Comparison of ENCODE assay signal across 12 mouse cellular contexts in the genomic region with DNA sequence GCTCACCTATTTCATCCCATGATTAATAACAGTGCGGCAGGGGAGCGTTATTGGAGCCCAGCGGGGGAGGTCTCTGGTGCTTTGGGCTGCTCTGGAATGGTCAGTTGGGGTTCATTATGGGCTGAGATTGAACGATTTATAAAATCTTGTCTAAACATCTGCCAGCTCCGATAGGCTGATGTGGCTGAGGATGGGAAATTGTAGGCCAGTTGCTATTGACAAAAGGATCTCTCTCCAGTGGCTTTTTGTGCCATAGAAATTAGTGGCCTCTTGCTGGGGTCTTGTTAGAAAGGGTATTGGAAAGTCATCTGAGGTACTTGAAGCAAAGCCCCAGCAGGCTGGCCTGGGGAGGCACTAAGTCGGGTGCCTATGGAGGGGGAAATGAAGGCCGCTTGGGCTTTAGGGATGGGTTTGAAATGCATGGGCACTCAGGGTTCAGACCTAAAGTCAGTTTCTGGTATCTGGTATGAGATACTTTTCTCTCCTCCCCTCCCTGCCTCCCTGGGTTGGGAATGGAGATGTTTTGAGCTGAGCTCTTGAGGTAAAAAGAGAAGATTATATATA. TPM values are rescaled to one million over a fixed set of nuclear protein-coding genes. Genes with fewer than 3 reads are reported as not detected.
DNase-seq lines count a peak whose midpoint lies in the region; ATAC-seq and TF ChIP-seq lines count a peak whose summit lies in the region.
"Had no signal": no experiment of that assay in that cellular context is flagged by ENCODE, and none has a peak within 500 bp of the region (broad histone marks: within the 10 kb centered on the region; RNA-seq: fewer than 3 reads in every experiment).

No protein-coding gene starts in this region.

- H3K36me3 ChIP-seq in lung, embryonic 16.5 days (ENCODE audit: control insufficient read depth, insufficient read depth, low read length): no peaks in the 10 kb centered on the region
- H3K36me3 ChIP-seq in midbrain, embryonic 10.5 days: peaks cover 31% of the 10 kb centered on the region
- no peaks in the 10 kb centered on the region for H3K36me3 ChIP-seq in neural tube, embryonic 13.5 days
- H3K36me3 ChIP-seq in kidney, embryonic 14.5 days (ENCODE audit: control insufficient read depth, insufficient read depth, low read length): no peaks in the 10 kb centered on the region

- DNase-seq in lung, adult 18-20 months: no peak
- DNase-seq in midbrain, embryonic 10.5 days (ENCODE audit: low spot score): peak; percentile 38
- DNase-seq in cerebellum, postnatal 10 days: no peak
- DNase-seq: heart, adult 18-20 months; heart, postnatal 4 days; kidney, adult 2 months; lung, postnatal 36 days had no signal

- peak overlapping the region; percentile 14 for H3K4me3 ChIP-seq in lung, embryonic 16.5 days (ENCODE audit: low read length)
- no peak overlapping the region; the same call in 1 of the 2 replicates for H3K4me3 ChIP-seq in embryonic fibroblast, embryonic 13.5 days (ENCODE audit: insufficient read depth, low read length)
- peak overlapping the region; percentile 91 for H3K4me3 ChIP-seq in midbrain, embryonic 10.5 days
- peak overlapping the region; percentile 3; the same call in 1 of the 2 replicates for H3K4me3 ChIP-seq in neural tube, embryonic 13.5 days
- H3K4me3 ChIP-seq in kidney, embryonic 14.5 days (ENCODE audit: low read length): no peak overlapping the region

- WGBS in lung, embryonic 16.5 days: 6% methylated on average over 7 of the region's 7 CpGs
- WGBS in midbrain, embryonic 10.5 days: 8% methylated on average over 7 of the region's 7 CpGs
- WGBS in neural tube, embryonic 13.5 days: 7% methylated on average over 7 of the region's 7 CpGs
- 4% methylated on average over 7 of the region's 7 CpGs for WGBS in kidney, embryonic 14.5 days

- no peak for ATAC-seq in lung, embryonic 16.5 days (ENCODE audit: low read depth)
- no peak for ATAC-seq in neural tube, embryonic 13.5 days (ENCODE audit: low read depth)
- no peak for ATAC-seq in kidney, embryonic 14.5 days (ENCODE audit: low FRiP score, low TSS enrichment)
- ATAC-seq: activated CD4-positive, CD25-positive, alpha-beta regulatory T cell, adult 4 months had no signal

- H3K4me1 ChIP-seq in lung, embryonic 16.5 days (replicated peaks; ENCODE audit: control insufficient read depth, insufficient read depth, low read length): peaks cover 6% of the 10 kb centered on the region; the same call in 1 of the 2 replicates
- H3K4me1 ChIP-seq in embryonic fibroblast, embryonic 13.5 days (ENCODE audit: control insufficient read depth, insufficient read depth, low read length): peaks cover 2% of the 10 kb centered on the region; the same call in 1 of the 2 replicates
- peaks cover 97% of the 10 kb centered on the region for H3K4me1 ChIP-seq in midbrain, embryonic 10.5 days
- peaks cover 72% of the 10 kb centered on the region for H3K4me1 ChIP-seq in neural tube, embryonic 13.5 days (replicated peaks)
- 0 out of 2 replicates have a peak, but pooled peaks cover 6% of the 10 kb centered on the region for H3K4me1 ChIP-seq in kidney, embryonic 14.5 days (ENCODE audit: control insufficient read depth, insufficient read depth, low read length)

- H3K27me3 ChIP-seq in lung, embryonic 16.5 days (ENCODE audit: control insufficient read depth, insufficient read depth, low read depth, low read length): peaks cover 77% of the 10 kb centered on the region
- peaks cover 100% of the 10 kb centered on the region for H3K27me3 ChIP-seq in midbrain, embryonic 10.5 days (ENCODE audit: low read depth, poor library complexity, severe bottlenecking)
- H3K27me3 ChIP-seq in neural tube, embryonic 13.5 days: peaks cover 94% of the 10 kb centered on the region
- peaks cover 93% of the 10 kb centered on the region for H3K27me3 ChIP-seq in kidney, embryonic 14.5 days (ENCODE audit: control insufficient read depth, insufficient read depth, low read length)

- no peak for TF ChIP-seq CTCF in embryonic fibroblast, embryonic 13.5 days (IDR thresholded peaks at IDR 0.05; ENCODE audit: borderline replicate concordance, insufficient read depth, low read length)

- H3K27ac ChIP-seq in lung, embryonic 16.5 days (ENCODE audit: low read length): peak overlapping the region; percentile 69; the same call in 1 of the 2 replicates
- H3K27ac ChIP-seq in embryonic fibroblast, embryonic 13.5 days (ENCODE audit: insufficient read depth, low read length): peak overlapping the region; percentile 10; the same call in 1 of the 2 replicates
- H3K27ac ChIP-seq in midbrain, embryonic 10.5 days (replicated peaks): peak overlapping the region; percentile 17; the same call in 1 of the 2 replicates
- no peak overlapping the region for H3K27ac ChIP-seq in neural tube, embryonic 13.5 days (replicated peaks)
- no peak overlapping the region for H3K27ac ChIP-seq in kidney, embryonic 14.5 days (ENCODE audit: low read depth, low read length)

- peak overlapping the region; percentile 47; the same call in 1 of the 2 replicates for H3K9ac ChIP-seq in lung, embryonic 16.5 days (ENCODE audit: low read length)
- H3K9ac ChIP-seq in neural tube, embryonic 13.5 days: no peak overlapping the region
- no peak overlapping the region for H3K9ac ChIP-seq in kidney, embryonic 14.5 days (ENCODE audit: low read depth, low read length)

- TF ChIP-seq POLR2A in embryonic fibroblast, embryonic 13.5 days (IDR thresholded peaks at IDR 0.05; ENCODE audit: low read depth, low read length): no peak

- peak overlapping the region; percentile 49 for H3K4me2 ChIP-seq in lung, embryonic 16.5 days (ENCODE audit: low read depth, low read length)
- peak overlapping the region; percentile 33 for H3K4me2 ChIP-seq in neural tube, embryonic 13.5 days
- H3K4me2 ChIP-seq in kidney, embryonic 14.5 days (replicated peaks; ENCODE audit: low read depth, low read length): no peak overlapping the region

- no peaks in the 10 kb centered on the region for H3K9me3 ChIP-seq in lung, embryonic 16.5 days (ENCODE audit: control insufficient read depth, low read length)
- H3K9me3 ChIP-seq in midbrain, embryonic 10.5 days (replicated peaks): no peaks in the 10 kb centered on the region
- no peaks in the 10 kb centered on the region for H3K9me3 ChIP-seq in neural tube, embryonic 13.5 days
- no peaks in the 10 kb centered on the region for H3K9me3 ChIP-seq in kidney, embryonic 14.5 days (ENCODE audit: control insufficient read depth, low read length)

RNA-seq across cellular contexts. Expression of a gene that starts 6.2 kb away (rescaled TPM):
- 14.9 and 17.3 TPM in 2 replicates for polyA plus RNA-seq in lung, embryonic 16.5 days (2015; fragmentation: Nextera tagmentation; extraction: Ambion mirVana)
- 47.3 and 50.8 TPM in 2 replicates for polyA plus RNA-seq in embryonic fibroblast, embryonic 13.5 days (2011; ENCODE audit: insufficient read length, low read depth, missing spikeins)
- 26.8 and 28.1 TPM in 2 replicates for polyA plus RNA-seq in midbrain, embryonic 10.5 days (2016; fragmentation: Nextera tagmentation; extraction: Ambion mirVana)
- 12.3 and 20.0 TPM in 2 replicates for polyA plus RNA-seq in neural tube, embryonic 13.5 days (2015; fragmentation: Nextera tagmentation; extraction: Ambion mirVana)
- polyA plus RNA-seq in kidney, embryonic 14.5 days (2014; fragmentation: Nextera tagmentation; extraction: Ambion mirVana): 3.9 and 5.4 TPM in 2 replicates
- polyA plus RNA-seq: activated CD4-positive, CD25-positive, alpha-beta regulatory T cell, adult 4 months had no signal

Comparison
In these comparisons a context has a peak if more than half of its experiments do, and no peak if none do; other contexts are left out.
1. H3K27ac ChIP-seq: peak in lung, embryonic 16.5 days (single experiment), embryonic fibroblast, embryonic 13.5 days (single experiment) and midbrain, embryonic 10.5 days (single experiment); none in neural tube, embryonic 13.5 days (single experiment) and kidney, embryonic 14.5 days (single experiment).
2. H3K4me3 ChIP-seq: peak in lung, embryonic 16.5 days (single experiment), midbrain, embryonic 10.5 days (single experiment) and neural tube, embryonic 13.5 days (single experiment); none in embryonic fibroblast, embryonic 13.5 days (single experiment) and kidney, embryonic 14.5 days (single experiment).